Mouse (Mus musculus) stomach, embryonic 14.5 days (tissue): ENCODE data around the gene Myl6. TPM values are rescaled to one million over a fixed set of nuclear protein-coding genes. Genes with fewer than 3 reads are reported as not detected.
"Not testable (repeated sequence)": the region's sequence is repeated elsewhere in the genome, so short reads cannot be mapped to it uniquely, and the experiment has no call there.

Experiments used
- ATAC-seq: fragments of 200-750 bp; cut with Nextera tagmentation; 2 replicates; pipeline ENCODE4 v1.8.0; 2017; ENCODE audit warnings: low read depth, moderate TSS enrichment; ENCODE audit not compliant: insufficient number of reproducible peaks, insufficient read depth, low FRiP score
- H3K27ac ChIP-seq: fragments of 300-500 bp; sonication (generic); 2 replicates; pipeline ENCODE4 v1.5.1; 2014; ENCODE audit warnings: mild to moderate bottlenecking, low read length, moderate library complexity, mixed read lengths
- H3K27me3 ChIP-seq: fragments of 300-500 bp; sonication (generic); 2 replicates; pipeline ENCODE4 v1.6.1; 2014; ENCODE audit warnings: low read length, control low read depth, mixed read lengths; ENCODE audit not compliant: control insufficient read depth, insufficient read depth
- H3K36me3 ChIP-seq: fragments of 300-500 bp; sonication (generic); 2 replicates; pipeline ENCODE4 v1.6.1; 2014; ENCODE audit warnings: mild to moderate bottlenecking, control low read depth, low read length, moderate library complexity, mixed read lengths; ENCODE audit not compliant: control insufficient read depth, insufficient read depth
- H3K4me1 ChIP-seq: fragments of 300-500 bp; sonication (generic); 2 replicates; pipeline ENCODE4 v1.6.1; 2014; ENCODE audit warnings: low read length, control low read depth, mixed read lengths; ENCODE audit not compliant: control insufficient read depth, insufficient read depth
- H3K4me2 ChIP-seq: fragments of 300-500 bp; sonication (generic); replicated peaks from 2 replicates; pipeline ENCODE4 v1.6.1; 2014; ENCODE audit warnings: low read depth, low read length, control low read depth
- H3K4me3 ChIP-seq: fragments of 300-500 bp; sonication (generic); 2 replicates; pipeline ENCODE4 v1.5.1; 2014; ENCODE audit warnings: low read depth, low read length, control low read depth
- H3K9ac ChIP-seq: fragments of 300-500 bp; sonication (generic); replicated peaks from 2 replicates; pipeline ENCODE4 v1.6.1; 2014; ENCODE audit warnings: low read depth, mild to moderate bottlenecking, control low read depth, low read length, moderate library complexity, mixed read lengths
- H3K9me3 ChIP-seq: fragments of 300-500 bp; sonication (generic); 2 replicates; pipeline ENCODE4 v1.6.1; 2016; ENCODE audit warnings: low read depth, low read length, control low read depth; ENCODE audit not compliant: control insufficient read depth
- WGBS: fragments of 180-500 bp; shearing (Covaris S2); extraction: QIAGEN DNeasy Blood & Tissue Kit; methylation state at CpG from one replicate; pipeline ENCODE4 v1.1.7; 2014; 5-methylcytosine and 5-hydroxymethylcytosine counted together
- polyA plus RNA-seq: library from polyadenylated mRNA; unstranded; fragments of >200 nt; fragmentation: Nextera tagmentation; extraction: Ambion mirVana; gene quantifications from 2 replicates; pipeline ENCODE4 v1.2.1, GENCODE M21; 2014

The Myl6 gene
- polyA plus RNA-seq, 1 experiment from 2014 or later, result 1,933 TPM

- H3K9me3 ChIP-seq, result no peaks in the 10 kb centered on the region
- H3K4me1 ChIP-seq, result peaks cover 31% of the 10 kb centered on the region
- H3K4me2 ChIP-seq, result no peak overlapping the region
- ATAC-seq, result no peak
- peaks cover 11% of the 10 kb centered on the region; the same call in 1 of the 2 replicates for H3K36me3 ChIP-seq
- H3K27me3 ChIP-seq, result no peaks in the 10 kb centered on the region
- no peak overlapping the region for H3K9ac ChIP-seq
- H3K27ac ChIP-seq, result no peak overlapping the region
- 78% methylated on average over 4 of the region's 4 CpGs for WGBS
- no peak overlapping the region for H3K4me3 ChIP-seq
Measured at GRCm38 (mm10) chr10:128495903-128496302, 2.0 kb upstream of the Myl6 start.

- no peak for ATAC-seq
- Histone ChIP-seq H3K27ac (no peak overlapping the region; the same call in 1 of the 2 replicates), H3K4me1 (peaks cover 32% of the 10 kb centered on the region), H3K9me3 (no peaks in the 10 kb centered on the region), H3K36me3 (peaks cover 16% of the 10 kb centered on the region; the same call in 1 of the 2 replicates), H3K9ac (no peak overlapping the region), H3K4me2 (peak overlapping the region; percentile 84), H3K27me3 (no peaks in the 10 kb centered on the region), H3K4me3 (peak overlapping the region; percentile 71; the same call in 1 of the 2 replicates)
- WGBS, result 84% methylated on average over 2 of the region's 2 CpGs
Measured at GRCm38 (mm10) chr10:128495270-128495669, 1.3 kb upstream of the Myl6 start.

GRCm38 (mm10) chr10:128494667-128495245 is 811 bp upstream of the Myl6 start:
- peaks cover 36% of the 10 kb centered on the region for H3K4me1 ChIP-seq
- no peaks in the 10 kb centered on the region for H3K27me3 ChIP-seq
- WGBS, result 50% methylated on average over 11 of the region's 11 CpGs
- peaks cover 21% of the 10 kb centered on the region; the same call in 1 of the 2 replicates for H3K36me3 ChIP-seq
- peak overlapping the region; percentile 71 for H3K4me3 ChIP-seq
- no peak for ATAC-seq
- H3K9ac ChIP-seq, result peak overlapping the region; percentile 68
- H3K9me3 ChIP-seq, result no peaks in the 10 kb centered on the region
- peak overlapping the region; percentile 87 for H3K27ac ChIP-seq
- H3K4me2 ChIP-seq, result peak overlapping the region; percentile 84

- H3K9me3 ChIP-seq, result no peaks in the 10 kb centered on the region
- peak overlapping the region; percentile 82 for H3K9ac ChIP-seq
- peak overlapping the region; percentile 79 for H3K4me2 ChIP-seq
- H3K36me3 ChIP-seq, result peaks cover 33% of the 10 kb centered on the region
- ATAC-seq, result peak; percentile 1
- H3K27me3 ChIP-seq, result no peaks in the 10 kb centered on the region
- H3K4me1 ChIP-seq, result peaks cover 38% of the 10 kb centered on the region
- peak overlapping the region; percentile 94 for H3K27ac ChIP-seq
- H3K4me3 ChIP-seq, result peak overlapping the region; percentile 71
- 0% methylated on average over 12 of the region's 12 CpGs for WGBS
Measured at GRCm38 (mm10) chr10:128493319-128493694, 638 bp downstream of the Myl6 start.

GRCm38 (mm10) chr10:128492633-128493311 is 1.2 kb downstream of the Myl6 start:
- peak overlapping the region; percentile 94 for H3K27ac ChIP-seq
- peak; percentile 57; the same call in 1 of the 2 replicates for ATAC-seq
- no peaks in the 10 kb centered on the region for H3K9me3 ChIP-seq
- 16% methylated on average over 12 of the region's 12 CpGs for WGBS
- peaks cover 35% of the 10 kb centered on the region for H3K4me1 ChIP-seq
- peak overlapping the region; percentile 71 for H3K4me3 ChIP-seq
- peak overlapping the region; percentile 82 for H3K9ac ChIP-seq
- no peaks in the 10 kb centered on the region for H3K27me3 ChIP-seq
- H3K4me2 ChIP-seq, result peak overlapping the region; percentile 79
- peaks cover 38% of the 10 kb centered on the region for H3K36me3 ChIP-seq

- whole genome bisulfite sequencing, result 33% methylated on average over 8 of the region's 8 CpGs
- H3K27ac ChIP-seq, result peak overlapping the region; percentile 94
- H3K4me2 ChIP-seq, result peak overlapping the region; percentile 79
- peak overlapping the region; percentile 82 for H3K9ac ChIP-seq
- peak overlapping the region; percentile 71 for H3K4me3 ChIP-seq
- H3K27me3 ChIP-seq, ATAC-seq, H3K9me3 ChIP-seq: not testable (repeated sequence)
- H3K36me3 ChIP-seq, result peaks cover 45% of the 10 kb centered on the region
- H3K4me1 ChIP-seq, result peaks cover 33% of the 10 kb centered on the region
Measured at GRCm38 (mm10) chr10:128492051-128492450, 1.9 kb downstream of the Myl6 start.

- H3K4me2 ChIP-seq, result peak overlapping the region; percentile 79
- H3K36me3 ChIP-seq, result peaks cover 48% of the 10 kb centered on the region
- no peaks in the 10 kb centered on the region for H3K9me3 ChIP-seq
- peak overlapping the region; percentile 94 for H3K27ac ChIP-seq
- no peak for ATAC-seq
- WGBS, result 31% methylated on average over 6 of the region's 6 CpGs
- peaks cover 33% of the 10 kb centered on the region for H3K4me1 ChIP-seq
- H3K9ac ChIP-seq, result peak overlapping the region; percentile 15; the same call in 1 of the 2 replicates
- H3K27me3 ChIP-seq, result no peaks in the 10 kb centered on the region
- peak overlapping the region; percentile 71 for H3K4me3 ChIP-seq
Measured at GRCm38 (mm10) chr10:128491495-128491894, 2.5 kb downstream of the Myl6 start.

GRCm38 (mm10) chr10:128490912-128491311 is 3.0 kb downstream of the Myl6 start:
- no peak for ATAC-seq
- peak overlapping the region; percentile 94 for H3K27ac ChIP-seq
- H3K4me1 ChIP-seq, result peaks cover 33% of the 10 kb centered on the region
- H3K4me3 ChIP-seq, result peak overlapping the region; percentile 71; the same call in 1 of the 2 replicates
- H3K9ac ChIP-seq, result peak overlapping the region; percentile 15; the same call in 1 of the 2 replicates
- peak overlapping the region; percentile 79 for H3K4me2 ChIP-seq
- no peaks in the 10 kb centered on the region for H3K27me3 ChIP-seq
- no peaks in the 10 kb centered on the region for H3K9me3 ChIP-seq
- WGBS, result 36% methylated on average over 5 of the region's 5 CpGs
- peaks cover 54% of the 10 kb centered on the region for H3K36me3 ChIP-seq
